Mouse (Mus musculus) heart, adult 2 months (tissue): ENCODE measurements at regions not wholly inside any gene's neighbourhood (a gene's known extent, or its start where the extent isn't known, plus 50 kb on each side); places are given as distances from the start of the nearest gene placed in this dataset.
A peak's percentile ranks its signal among the peaks of the same experiment; 100 is the strongest.

Source experiments
- DNase-seq, 2 experiments: peaks; one replicate each; pipeline ENCODE4 v3.0.0; 2021
- H3K27ac ChIP-seq: fragments of 200-600 bp; 2 replicates; pipeline ENCODE4 v1.8.1; 2022
- H3K27me3 ChIP-seq: fragments of 200-500 bp; 2 replicates; pipeline ENCODE4 v1.6.1; 2012; ENCODE audit warnings: mild to moderate bottlenecking, low read length, inconsistent platforms, mixed read lengths; ENCODE audit not compliant: control insufficient read depth, insufficient read depth
- H3K36me3 ChIP-seq: fragments of 200-500 bp; 2 replicates; pipeline ENCODE4 v1.6.1; 2012; ENCODE audit warnings: low read length, inconsistent platforms; ENCODE audit not compliant: control insufficient read depth, insufficient read depth
- H3K4me1 ChIP-seq: fragments of 200-500 bp; 2 replicates; pipeline ENCODE4 v1.6.1; 2011; ENCODE audit warnings: low read length; ENCODE audit not compliant: control insufficient read depth, insufficient read depth
- H3K4me3 ChIP-seq: fragments of 200-600 bp; 2 replicates; pipeline ENCODE4 v1.8.1; 2022
- H3K79me2 ChIP-seq: fragments of 200-500 bp; replicated peaks from 2 replicates; pipeline ENCODE4 v1.6.1; 2012; ENCODE audit warnings: mild to moderate bottlenecking, inconsistent platforms, low read length, moderate library complexity, mixed read lengths; ENCODE audit not compliant: control insufficient read depth, insufficient read depth
- H3K9ac ChIP-seq: fragments of 200-500 bp; 2 replicates; pipeline ENCODE4 v1.6.1; 2012; ENCODE audit warnings: low read depth, mild to moderate bottlenecking, control low read depth, inconsistent platforms, low read length, mixed read lengths
- CTCF ChIP-seq: fragments of 200-600 bp; IDR thresholded peaks from 2 replicates; pipeline ENCODE4 v1.8.1; 2022; ENCODE audit warnings: antibody characterized with exemption, mild to moderate bottlenecking, moderate library complexity
- EP300 ChIP-seq: fragments of 200-500 bp; IDR thresholded peaks from 2 replicates; pipeline ENCODE4 v1.6.1; 2011; ENCODE audit warnings: low read depth, low read length, control low read depth; ENCODE audit not compliant: insufficient read depth
- POLR2A ChIP-seq: fragments of 200-500 bp; IDR thresholded peaks from 2 replicates; pipeline ENCODE4 v1.6.1; 2011; ENCODE audit warnings: mild to moderate bottlenecking, low read depth, low read length, control low read depth; ENCODE audit not compliant: insufficient read depth
- WGBS: fragments of 180-500 bp; shearing (Covaris S2); methylation state at CpG from one replicate; pipeline ENCODE4 v1.1.7; 2018; 5-methylcytosine and 5-hydroxymethylcytosine counted together
- intact Hi-C: fragments of 180-260 bp; cut with DNase I; formaldehyde crosslinking; loops from one replicate; pipeline ENCODE4 v1.15.1; 2025

DNA sequence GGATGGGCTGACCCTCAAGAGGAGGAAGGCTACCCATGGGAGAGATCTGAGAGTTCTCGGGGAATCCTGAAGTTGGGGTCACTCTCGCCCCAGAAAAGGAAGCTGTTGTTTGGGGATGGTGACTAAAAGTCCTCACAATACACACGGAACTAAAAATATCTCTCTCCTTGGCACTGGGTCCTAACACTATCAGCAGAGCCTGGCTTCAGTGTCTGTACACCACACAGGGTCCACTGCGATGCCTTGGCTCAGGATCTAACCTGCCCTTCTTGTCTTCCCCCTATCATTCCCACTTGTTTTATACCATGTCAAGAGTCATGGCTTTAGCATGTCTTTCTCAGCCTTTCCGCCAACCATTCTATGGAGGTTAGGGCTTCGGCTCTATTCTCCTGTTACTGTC is 121.8 kb upstream of the Zeb2 start:
- peaks cover 1% of the 10 kb centered on the region for H3K4me1 ChIP-seq
- H3K4me3 ChIP-seq: peak overlapping the region; percentile 32
- 34% methylated on average over 6 of the region's 6 CpGs for WGBS
- H3K79me2 ChIP-seq: no peaks in the 10 kb centered on the region
- peak overlapping the region; percentile 18 for H3K9ac ChIP-seq
- H3K36me3 ChIP-seq: no peaks in the 10 kb centered on the region
- H3K27me3 ChIP-seq: no peaks in the 10 kb centered on the region
- intact Hi-C loops: loop anchor here (5.0 kb wide), 1 partner anchor 127 kb away; no protein-coding TSS in a partner anchor
- peak; percentile 47 to 63 for DNase-seq
- peak overlapping the region; percentile 88 for H3K27ac ChIP-seq
- peak; percentile 50 for TF ChIP-seq POLR2A
- TF ChIP-seq EP300: no peak
- no peak for TF ChIP-seq CTCF

DNA sequence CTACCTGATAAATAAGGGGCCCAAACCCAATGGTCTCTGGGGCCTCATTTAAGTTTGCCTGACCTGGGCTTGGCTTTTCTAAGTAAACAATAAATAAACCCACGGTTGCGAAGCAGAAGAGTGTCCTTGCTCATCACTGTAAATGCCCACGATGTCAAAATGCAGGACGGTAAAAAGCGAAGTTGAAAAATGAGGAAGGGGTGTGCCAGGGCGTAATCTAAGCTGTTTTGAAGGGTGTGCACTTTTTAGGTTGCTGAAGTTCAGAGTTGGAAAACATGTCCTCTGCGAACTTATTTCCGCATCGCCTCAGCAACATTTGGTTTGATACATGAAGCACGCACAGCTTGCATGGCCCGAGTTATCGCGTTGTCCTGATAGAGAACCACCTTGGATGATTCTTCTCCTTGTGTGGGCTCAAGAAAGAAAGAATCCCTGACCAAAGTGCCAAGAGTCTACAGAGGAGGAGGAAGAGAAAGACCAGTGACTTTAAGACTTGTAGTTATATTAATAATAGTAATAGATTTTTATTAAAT is 119.0 kb upstream of the Zeb2 start:
- TF ChIP-seq POLR2A (no peak), CTCF (no peak), EP300 (no peak)

DNA sequence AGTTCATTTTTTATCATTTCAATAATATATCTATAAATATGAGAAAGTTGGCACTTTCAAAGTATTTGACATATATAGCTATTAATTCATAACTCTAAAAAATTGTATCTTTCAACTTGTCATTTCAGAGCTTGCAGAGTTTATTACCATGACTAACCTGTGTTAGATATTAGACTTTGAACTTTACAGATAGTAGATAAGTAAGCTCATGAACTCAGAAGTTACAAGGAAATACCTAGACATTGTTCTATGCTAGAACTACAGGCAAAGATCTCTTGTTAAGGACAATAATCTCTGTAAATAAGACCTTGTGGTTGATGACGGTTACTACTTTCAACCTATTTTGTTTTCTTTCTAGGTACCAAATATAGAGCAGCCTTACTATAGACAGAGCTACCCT is 117.0 kb upstream of the Zeb2 start:
- no peak for DNase-seq
- Histone ChIP-seq H3K27me3 (no peaks in the 10 kb centered on the region), H3K4me3 (no peak overlapping the region), H3K36me3 (no peaks in the 10 kb centered on the region), H3K27ac (no peak overlapping the region), H3K9ac (no peak overlapping the region), H3K4me1 (peaks cover 1% of the 10 kb centered on the region), H3K79me2 (no peaks in the 10 kb centered on the region)
- 91% methylated on average over 1 of the region's 1 CpGs for WGBS
- intact Hi-C loops: no loop called here
- TF ChIP-seq CTCF (no peak), POLR2A (no peak), EP300 (no peak)

More for the DNA sequence above, 119.0 kb upstream of the Zeb2 start:
- no peaks in the 10 kb centered on the region for H3K36me3 ChIP-seq
- H3K27ac ChIP-seq: no peak overlapping the region
- intact Hi-C loops: loop anchor here (5.0 kb wide), 1 partner anchor 124 kb away; no protein-coding TSS in a partner anchor
- DNase-seq: peak in 1 of 2 experiments; percentile 47
- H3K9ac ChIP-seq: no peak overlapping the region
- peaks cover 1% of the 10 kb centered on the region for H3K4me1 ChIP-seq
- no peak overlapping the region for H3K4me3 ChIP-seq
- H3K27me3 ChIP-seq: no peaks in the 10 kb centered on the region
- no peaks in the 10 kb centered on the region for H3K79me2 ChIP-seq
- WGBS: 94% methylated on average over 13 of the region's 13 CpGs

DNA sequence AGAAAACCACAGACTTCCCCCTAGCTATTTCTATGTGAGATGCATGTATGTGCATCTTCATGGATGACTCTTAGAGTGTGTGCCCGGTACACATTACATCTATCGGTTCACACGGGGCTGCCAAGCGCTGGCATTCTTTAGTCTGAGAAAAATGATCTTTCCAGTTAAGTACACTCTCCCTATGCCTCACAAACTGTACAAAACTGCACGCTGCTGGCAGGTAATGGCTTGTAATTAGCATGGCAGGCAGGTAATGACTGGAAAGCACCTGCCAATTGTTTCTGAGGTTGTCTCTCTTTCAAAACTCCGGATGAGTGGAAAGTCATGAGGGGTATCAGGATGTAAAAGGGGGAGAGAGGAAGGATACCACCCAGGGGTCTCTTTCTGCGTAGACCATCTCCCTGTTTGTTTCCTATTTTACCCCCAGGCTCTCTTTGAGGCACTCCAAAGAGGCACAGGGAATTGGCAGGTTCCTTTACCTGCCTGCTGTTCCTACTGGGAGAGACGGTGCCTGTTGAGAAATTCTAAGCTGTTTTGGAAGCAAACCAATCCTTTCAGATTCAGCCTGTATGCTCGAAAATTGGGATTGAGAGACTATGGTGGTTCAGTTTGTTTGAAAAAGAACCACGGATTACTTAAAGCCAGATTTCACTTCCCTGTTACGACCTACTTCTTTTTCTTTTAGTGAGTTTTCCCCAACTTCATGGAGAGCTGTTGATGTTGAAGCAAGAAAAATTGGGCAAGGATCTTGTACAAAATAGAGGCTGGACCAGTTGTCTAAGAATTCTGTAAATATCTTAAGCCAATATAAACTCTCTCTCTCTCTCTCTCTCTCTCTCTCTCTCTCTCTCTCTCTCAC is 113.4 kb upstream of the Zeb2 start:
- H3K4me1 ChIP-seq: no peaks in the 10 kb centered on the region
- no peaks in the 10 kb centered on the region for H3K27me3 ChIP-seq
- WGBS: 85% methylated on average over 11 of the region's 11 CpGs
- no peak overlapping the region for H3K27ac ChIP-seq
- no peaks in the 10 kb centered on the region for H3K36me3 ChIP-seq
- no peak overlapping the region for H3K9ac ChIP-seq
- intact Hi-C loops: no loop called here
- no peak overlapping the region for H3K4me3 ChIP-seq
- TF ChIP-seq CTCF (no peak), POLR2A (no peak), EP300 (no peak)
- no peak for DNase-seq
- no peaks in the 10 kb centered on the region for H3K79me2 ChIP-seq

DNA sequence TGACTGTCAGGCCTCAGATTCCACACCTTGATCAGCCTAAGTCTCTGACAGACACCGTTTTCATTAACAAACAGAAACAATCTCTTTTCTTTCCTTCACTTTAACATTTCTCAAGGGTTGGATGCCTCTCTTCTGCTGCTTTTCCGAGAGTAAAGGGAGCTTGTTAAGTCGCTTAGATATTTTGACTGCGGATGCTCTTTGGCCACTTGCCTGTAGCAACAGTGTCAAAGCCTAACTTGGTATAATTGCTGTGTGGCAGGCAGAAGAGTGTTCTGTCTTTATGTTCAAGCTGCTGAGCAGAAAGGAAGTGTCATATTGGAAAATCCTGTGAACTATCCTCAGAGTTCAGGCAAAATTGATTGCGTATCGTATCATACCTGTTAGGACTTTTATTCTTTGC is 112.3 kb upstream of the Zeb2 start:
- no peaks in the 10 kb centered on the region for H3K27me3 ChIP-seq
- intact Hi-C loops: no loop called here
- WGBS: 68% methylated on average over 6 of the region's 6 CpGs
- TF ChIP-seq EP300 (no peak), CTCF (no peak), POLR2A (no peak)
- no peak for DNase-seq
- H3K79me2 ChIP-seq: no peaks in the 10 kb centered on the region
- H3K9ac ChIP-seq: no peak overlapping the region
- no peak overlapping the region for H3K4me3 ChIP-seq
- H3K36me3 ChIP-seq: no peaks in the 10 kb centered on the region
- H3K27ac ChIP-seq: no peak overlapping the region
- H3K4me1 ChIP-seq: no peaks in the 10 kb centered on the region

DNA sequence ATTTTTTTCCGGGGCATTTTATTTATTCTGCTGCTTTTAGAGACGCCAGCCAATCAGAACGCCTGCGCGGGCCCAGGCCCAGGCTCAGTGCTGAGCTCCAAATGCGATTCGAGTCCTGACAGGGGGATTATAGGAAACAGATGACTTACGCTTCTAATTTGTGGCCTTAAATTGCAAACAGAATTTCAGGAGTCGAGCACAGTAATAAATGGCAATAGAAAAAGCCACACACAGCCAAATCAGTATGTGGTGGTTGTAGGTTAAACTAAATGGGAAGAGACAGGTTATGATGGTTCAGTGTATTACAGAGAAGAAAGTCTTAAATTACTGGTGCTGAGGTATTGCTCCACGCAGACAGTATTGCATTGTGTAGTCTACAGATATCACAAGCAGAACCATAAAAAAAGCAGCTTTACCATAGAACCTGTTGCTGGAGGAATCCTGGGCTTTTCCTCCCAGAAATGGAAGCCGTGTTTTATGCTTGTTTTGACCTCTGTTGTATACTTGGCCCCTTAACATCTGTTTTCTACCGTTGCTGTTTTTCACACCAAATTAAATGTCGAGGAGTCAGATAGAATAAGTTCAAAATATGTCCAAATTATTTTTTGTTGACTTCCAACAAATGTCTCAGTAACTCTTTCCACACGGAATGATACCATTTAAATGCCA is 110.2 kb upstream of the Zeb2 start:
- intact Hi-C loops: no loop called here
- no peaks in the 10 kb centered on the region for H3K79me2 ChIP-seq
- no peak overlapping the region for H3K4me3 ChIP-seq
- 62% methylated on average over 14 of the region's 14 CpGs for WGBS
- no peak overlapping the region for H3K9ac ChIP-seq
- H3K27me3 ChIP-seq: no peaks in the 10 kb centered on the region
- no peaks in the 10 kb centered on the region for H3K4me1 ChIP-seq
- no peak for TF ChIP-seq CTCF
- no peak overlapping the region for H3K27ac ChIP-seq
- no peak for DNase-seq
- H3K36me3 ChIP-seq: no peaks in the 10 kb centered on the region
